Mouse (Mus musculus) limb, embryonic 11.5 days (tissue): ENCODE measurements around the gene Btbd2. TPM values are rescaled to one million over a fixed set of nuclear protein-coding genes. Genes with fewer than 3 reads are reported as not detected.
"Not testable (repeated sequence)": the region's sequence is repeated elsewhere in the genome, so short reads cannot be mapped to it uniquely, and the experiment has no call there.

ENCODE experiments used
- ATAC-seq: fragments of 200-750 bp; cut with Nextera tagmentation; 2 replicates; pipeline ENCODE4 v1.8.0; 2017; ENCODE audit warnings: low read depth; ENCODE audit not compliant: insufficient number of reproducible peaks, low FRiP score, low TSS enrichment
- DNase-seq: peaks from one replicate; pipeline ENCODE4 v3.0.0-alpha.2; 2015; ENCODE audit warnings: low spot score
- H3K27ac ChIP-seq: fragments of 300-500 bp; sonication (generic); replicated peaks from 2 replicates; pipeline ENCODE4 v1.5.1; 2014; ENCODE audit warnings: low read depth, mild to moderate bottlenecking, low read length
- H3K27me3 ChIP-seq: fragments of 300-500 bp; sonication (generic); 2 replicates; pipeline ENCODE4 v1.6.1; 2014; ENCODE audit warnings: mild to moderate bottlenecking, low read length, mixed read lengths; ENCODE audit not compliant: control insufficient read depth, insufficient read depth
- H3K36me3 ChIP-seq: fragments of 300-500 bp; sonication (generic); 2 replicates; pipeline ENCODE4 v1.6.1; 2014; ENCODE audit warnings: mild to moderate bottlenecking, low read length, moderate library complexity, mixed read lengths; ENCODE audit not compliant: control insufficient read depth, insufficient read depth
- H3K4me1 ChIP-seq: fragments of 300-500 bp; sonication (generic); 2 replicates; pipeline ENCODE4 v1.6.1; 2014; ENCODE audit warnings: low read length, mixed read lengths; ENCODE audit not compliant: control insufficient read depth, insufficient read depth
- H3K4me2 ChIP-seq: fragments of 300-500 bp; sonication (generic); 2 replicates; pipeline ENCODE4 v1.6.1; 2014; ENCODE audit warnings: low read depth, mild to moderate bottlenecking, moderate library complexity; ENCODE audit not compliant: severe bottlenecking
- H3K4me3 ChIP-seq: fragments of 300-500 bp; sonication (generic); 2 replicates; pipeline ENCODE4 v1.5.1; 2014; ENCODE audit warnings: low read depth, low read length
- H3K9ac ChIP-seq: fragments of 300-500 bp; sonication (generic); 2 replicates; pipeline ENCODE4 v1.6.1; 2014; ENCODE audit warnings: mild to moderate bottlenecking, low read length
- H3K9me3 ChIP-seq: fragments of 300-500 bp; sonication (generic); 2 replicates; pipeline ENCODE4 v1.6.1; 2016; ENCODE audit warnings: low read length; ENCODE audit not compliant: control insufficient read depth
- WGBS: fragments of 180-500 bp; shearing (Covaris S2); extraction: QIAGEN DNeasy Blood & Tissue Kit; methylation state at CpG from one replicate; pipeline ENCODE4 v1.1.7; 2014; 5-methylcytosine and 5-hydroxymethylcytosine counted together
- polyA plus RNA-seq: library from polyadenylated mRNA; unstranded; fragments of >200 nt; fragmentation: Nextera tagmentation; extraction: Ambion mirVana; gene quantifications from 2 replicates; pipeline ENCODE4 v1.2.1, GENCODE M21; 2014

The Btbd2 gene
- polyA plus RNA-seq, 1 experiment from 2014 or later: 67.4 TPM

DNA sequence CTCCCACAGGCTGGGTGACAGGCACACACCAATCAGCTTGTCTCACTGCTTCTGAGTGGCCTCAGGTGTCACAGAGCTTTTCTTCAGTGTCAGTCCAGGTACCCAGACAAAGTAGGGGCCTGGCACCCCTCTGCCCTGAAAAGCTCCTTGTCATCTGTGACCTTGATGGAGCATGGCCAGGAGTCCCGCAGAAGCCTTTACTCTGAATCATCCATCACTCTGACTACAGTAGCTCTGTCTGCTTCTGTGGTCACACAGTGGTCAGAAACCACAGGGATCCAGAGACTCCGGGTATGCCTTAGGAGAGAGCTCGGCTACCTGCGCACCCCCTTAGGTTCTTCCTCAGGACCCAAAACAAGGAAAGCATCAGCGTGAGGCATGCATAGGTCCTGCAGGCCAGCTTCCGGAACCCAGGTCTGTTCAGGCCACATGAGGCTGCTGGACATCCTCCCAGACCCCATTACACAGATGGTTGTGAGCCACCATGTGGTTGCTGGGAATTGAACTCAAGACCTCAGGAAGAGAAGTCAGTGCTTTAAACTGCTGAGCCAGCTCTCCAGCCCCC is 3.6 kb downstream of the Btbd2 start:
- H3K9me3 ChIP-seq: no peaks in the 10 kb centered on the region
- no peak overlapping the region for H3K27ac ChIP-seq
- peaks cover 9% of the 10 kb centered on the region for H3K4me1 ChIP-seq
- H3K4me3 ChIP-seq: no peak overlapping the region
- DNase-seq: no peak
- H3K4me2 ChIP-seq: no peak overlapping the region
- H3K9ac ChIP-seq: no peak overlapping the region
- 88% methylated on average over 6 of the region's 6 CpGs for WGBS
- ATAC-seq: no peak
- H3K36me3 ChIP-seq: no peaks in the 10 kb centered on the region
- H3K27me3 ChIP-seq: no peaks in the 10 kb centered on the region

DNA sequence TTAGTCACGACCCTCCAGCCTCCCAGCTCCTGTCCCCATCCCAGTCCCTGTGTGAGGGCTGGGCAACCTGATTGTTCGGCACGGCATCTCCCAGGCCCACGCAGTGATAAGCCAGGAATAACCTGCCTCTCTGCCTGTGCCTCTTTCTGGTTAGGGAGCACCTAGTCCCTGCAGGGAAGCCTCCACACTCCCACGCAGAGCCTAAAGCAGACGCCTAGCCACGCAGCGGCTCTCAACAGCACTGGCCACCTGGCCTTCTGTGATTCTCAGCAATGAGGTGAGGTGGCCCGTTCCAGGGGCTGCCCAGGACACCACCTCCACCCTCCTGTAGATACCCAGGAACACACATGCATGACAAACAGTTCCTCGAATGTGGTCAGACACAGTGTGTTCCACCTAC is 6.5 kb downstream of the Btbd2 start:
- WGBS: 90% methylated on average over 10 of the region's 10 CpGs
- Histone ChIP-seq H3K4me2 (no peak overlapping the region), H3K36me3 (peaks cover 5% of the 10 kb centered on the region), H3K4me3 (no peak overlapping the region), H3K27ac (no peak overlapping the region), H3K4me1 (peaks cover 7% of the 10 kb centered on the region), H3K9ac (no peak overlapping the region), H3K27me3 (no peaks in the 10 kb centered on the region), H3K9me3 (no peaks in the 10 kb centered on the region)
- no peak for ATAC-seq
- no peak for DNase-seq

DNA sequence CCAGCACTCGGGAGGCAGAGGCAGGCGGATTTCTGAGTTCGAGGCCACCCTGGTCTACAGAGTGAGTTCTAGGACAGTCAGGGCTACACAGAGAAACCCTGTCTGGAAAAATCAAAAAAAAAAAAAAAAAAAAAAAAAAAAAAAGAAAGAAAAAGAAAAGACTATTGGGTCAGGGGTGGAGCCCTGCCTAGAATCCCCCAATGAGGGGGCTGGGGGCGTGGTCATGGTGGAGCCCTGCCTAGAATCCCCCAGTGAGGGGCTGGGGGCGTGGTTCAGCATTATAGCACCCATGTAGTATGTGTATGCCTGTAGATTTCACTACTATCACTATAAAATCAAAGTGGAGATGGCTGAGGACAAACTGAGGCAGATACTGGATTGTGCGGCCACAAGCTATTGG is 7.0 kb downstream of the Btbd2 start:
- H3K27ac ChIP-seq, ATAC-seq, DNase-seq, H3K27me3 ChIP-seq, H3K9ac ChIP-seq, H3K36me3 ChIP-seq, H3K4me3 ChIP-seq, H3K4me1 ChIP-seq, H3K9me3 ChIP-seq, H3K4me2 ChIP-seq: not testable (repeated sequence)
- WGBS: 81% methylated on average over 6 of the region's 6 CpGs

DNA sequence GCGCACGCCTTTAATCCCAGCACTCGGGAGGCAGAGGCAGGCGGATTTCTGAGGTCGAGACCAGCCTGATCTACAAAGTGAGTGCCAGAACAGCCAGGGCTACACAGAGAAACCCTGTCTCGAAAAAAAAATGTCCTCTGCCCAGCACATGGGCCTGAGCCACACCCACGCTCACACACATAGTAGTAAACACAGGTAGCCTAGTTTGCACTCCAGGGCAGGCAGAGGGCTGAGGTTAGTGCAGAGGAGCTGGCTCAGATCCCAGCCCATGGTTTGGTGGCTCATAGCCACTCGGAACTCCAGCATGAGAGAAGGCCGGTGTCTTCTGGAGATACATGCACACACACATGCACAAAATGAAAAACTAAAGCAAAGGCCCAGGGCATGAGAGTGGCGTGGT is 9.9 kb downstream of the Btbd2 start:
- no peak overlapping the region for H3K4me2 ChIP-seq
- H3K9me3 ChIP-seq: no peaks in the 10 kb centered on the region
- H3K9ac ChIP-seq: no peak overlapping the region
- no peaks in the 10 kb centered on the region for H3K4me1 ChIP-seq
- peaks cover 26% of the 10 kb centered on the region for H3K36me3 ChIP-seq
- no peaks in the 10 kb centered on the region for H3K27me3 ChIP-seq
- H3K27ac ChIP-seq: no peak overlapping the region
- no peak for ATAC-seq
- DNase-seq: no peak
- no peak overlapping the region for H3K4me3 ChIP-seq
- WGBS: 95% methylated on average over 10 of the region's 10 CpGs

DNA sequence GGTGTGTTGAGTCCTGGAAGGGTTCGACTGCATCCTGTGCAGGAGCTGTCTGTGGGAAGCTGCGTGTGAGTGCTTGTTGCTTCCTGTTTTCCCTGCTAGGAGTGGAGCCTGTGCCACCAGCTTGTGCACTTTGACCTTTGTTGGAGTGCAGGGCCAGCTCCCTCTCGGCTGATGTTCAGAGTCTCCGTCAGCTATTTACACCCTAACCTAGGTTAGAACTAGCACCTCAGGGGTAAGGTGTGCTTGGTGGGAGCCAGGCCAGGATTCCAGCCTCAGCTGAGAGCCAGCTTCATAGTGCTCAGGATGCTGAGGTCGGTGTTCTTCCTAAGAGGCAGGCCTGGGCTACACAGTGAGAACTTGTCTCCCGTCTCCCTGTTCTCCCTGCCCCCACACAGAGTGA is 21.5 kb downstream of the Btbd2 start:
- Histone ChIP-seq H3K4me2 (no peak overlapping the region), H3K9me3 (no peaks in the 10 kb centered on the region)

DNA sequence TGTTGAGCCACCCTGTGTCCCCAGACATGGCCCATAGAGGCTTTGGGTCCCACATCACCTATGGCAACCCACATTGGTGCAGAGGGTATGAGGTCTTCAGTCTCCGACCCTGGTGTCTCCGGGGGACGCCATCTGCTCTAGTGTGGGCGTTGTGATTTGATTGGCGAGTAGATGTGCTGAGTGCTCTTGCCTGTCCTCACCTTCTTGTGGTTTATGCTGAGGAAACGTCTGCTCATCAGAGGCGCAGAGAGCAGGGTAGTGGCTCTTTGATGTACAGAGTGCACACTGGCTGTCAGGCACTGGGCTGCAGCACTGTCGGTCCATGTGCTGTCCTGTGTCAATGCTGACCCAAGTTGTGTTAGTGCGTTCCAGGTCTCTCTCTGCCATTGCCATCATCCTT is 27.9 kb downstream of the Btbd2 start:
- no peak overlapping the region for H3K27ac ChIP-seq
- H3K27me3 ChIP-seq: no peaks in the 10 kb centered on the region
- ATAC-seq (no peak), DNase-seq (no peak)
- 88% methylated on average over 9 of the region's 9 CpGs for WGBS
- no peak overlapping the region for H3K9ac ChIP-seq
- H3K4me2 ChIP-seq: no peak overlapping the region
- H3K4me1 ChIP-seq: peaks cover 15% of the 10 kb centered on the region
- peaks cover 5% of the 10 kb centered on the region; the same call in 1 of the 2 replicates for H3K36me3 ChIP-seq
- H3K9me3 ChIP-seq: no peaks in the 10 kb centered on the region
- no peak overlapping the region for H3K4me3 ChIP-seq

More for the DNA sequence above, 21.5 kb downstream of the Btbd2 start:
- H3K27me3 ChIP-seq: no peaks in the 10 kb centered on the region
- 85% methylated on average over 6 of the region's 6 CpGs for WGBS
- DNase-seq: no peak
- no peaks in the 10 kb centered on the region for H3K4me1 ChIP-seq
- no peak for ATAC-seq
- no peak overlapping the region for H3K4me3 ChIP-seq
- no peak overlapping the region for H3K27ac ChIP-seq
- no peak overlapping the region for H3K9ac ChIP-seq
- peaks cover 46% of the 10 kb centered on the region for H3K36me3 ChIP-seq

DNA sequence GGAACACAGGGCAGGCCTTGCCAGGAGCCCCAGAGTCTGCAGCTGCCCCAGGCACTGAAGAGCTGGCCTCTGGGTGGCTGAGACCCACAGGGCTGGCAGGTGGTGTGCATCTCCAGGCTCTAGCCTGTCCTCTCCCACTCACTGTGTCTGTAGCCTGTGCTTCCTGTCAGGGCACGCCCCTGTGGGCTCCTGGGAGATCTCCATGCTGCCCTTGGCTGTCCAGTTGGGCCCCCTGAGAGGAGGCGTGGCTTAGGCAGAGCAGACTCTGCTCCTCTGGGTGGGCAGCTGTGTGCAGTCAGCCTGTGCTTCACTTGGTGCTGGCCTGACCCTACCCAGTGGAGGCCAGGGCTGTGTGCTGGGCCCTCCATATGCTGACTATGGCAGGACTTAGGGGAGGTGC is 29.2 kb downstream of the Btbd2 start:
- Histone ChIP-seq H3K27me3 (no peaks in the 10 kb centered on the region), H3K4me2 (no peak overlapping the region), H3K9ac (no peak overlapping the region), H3K27ac (no peak overlapping the region), H3K9me3 (no peaks in the 10 kb centered on the region), H3K36me3 (peaks cover 5% of the 10 kb centered on the region; the same call in 1 of the 2 replicates), H3K4me3 (no peak overlapping the region), H3K4me1 (peaks cover 18% of the 10 kb centered on the region)
- no peak; the same call in 1 of the 2 replicates for ATAC-seq
- DNase-seq: no peak
- WGBS: 55% methylated on average over 2 of the region's 2 CpGs

DNA sequence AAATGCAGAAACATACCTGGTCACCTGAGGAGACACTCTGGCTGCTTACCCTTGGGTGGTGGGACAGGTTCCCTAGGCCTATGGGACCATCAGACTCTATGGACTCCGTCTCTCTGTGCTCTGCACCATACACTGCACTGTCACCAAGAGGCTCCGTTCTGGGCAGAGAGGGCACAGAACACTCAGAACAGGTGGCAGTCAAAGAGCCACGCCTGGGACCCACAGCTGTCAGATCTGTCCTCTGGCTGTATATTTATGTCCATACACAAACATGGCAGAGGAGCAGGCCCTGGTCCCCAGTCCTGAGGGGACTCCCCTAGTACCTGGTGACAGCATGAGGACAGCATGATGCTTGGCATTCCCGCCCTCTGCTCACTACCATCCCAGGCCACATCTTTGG is 31.1 kb downstream of the Btbd2 start:
- Histone ChIP-seq H3K27me3 (no peaks in the 10 kb centered on the region), H3K4me2 (no peak overlapping the region), H3K27ac (no peak overlapping the region), H3K4me3 (no peak overlapping the region), H3K36me3 (0 out of 2 replicates have a peak, but pooled peaks cover 2% of the 10 kb centered on the region), H3K9ac (no peak overlapping the region), H3K9me3 (no peaks in the 10 kb centered on the region), H3K4me1 (peaks cover 23% of the 10 kb centered on the region)
- ATAC-seq (no peak), DNase-seq (no peak)
- WGBS: 95% methylated on average over 4 of the region's 4 CpGs
